Mouse (Mus musculus): ENCODE measurements around the gene 6430571L13Rik.

DNA sequence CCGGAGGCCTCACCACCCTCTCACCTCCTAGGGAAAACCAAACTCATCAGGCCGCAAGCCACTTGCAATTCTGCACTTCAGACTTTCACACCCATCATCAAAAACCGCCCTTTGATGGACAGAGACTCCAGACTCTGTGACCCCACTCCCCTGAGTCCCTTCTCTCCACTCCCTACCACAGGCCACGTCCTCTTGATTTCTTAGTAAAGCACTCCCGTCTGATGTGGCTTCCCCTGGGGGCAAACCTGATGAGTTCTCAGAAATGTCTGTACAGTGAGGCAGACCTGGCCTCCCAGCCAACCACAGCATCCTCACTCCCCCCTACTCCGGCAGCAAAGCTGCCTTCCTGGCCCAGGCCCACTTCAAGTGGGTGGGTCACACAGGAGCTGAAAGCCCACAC, 6.0 kb upstream of the 6430571L13Rik start:
- TF ChIP-seq CHD2 (IDR thresholded peaks at IDR 0.05; ENCODE audit: low read length) (no peak), BHLHE40 (IDR thresholded peaks at IDR 0.05; ENCODE audit: borderline replicate concordance, low read depth, low read length) (no peak), GATA1 (IDR thresholded peaks at IDR 0.05; ENCODE audit: low read depth, low read length) (no peak)
